Mouse (Mus musculus): ENCODE results near the gene Mpped1. TPM values are rescaled to one million over a fixed set of nuclear protein-coding genes. Genes with fewer than 3 reads are reported as not detected.

Mpped1 gene
- polyA plus RNA-seq, 1 experiment from 2014 or later = 33.4 TPM

DNA sequence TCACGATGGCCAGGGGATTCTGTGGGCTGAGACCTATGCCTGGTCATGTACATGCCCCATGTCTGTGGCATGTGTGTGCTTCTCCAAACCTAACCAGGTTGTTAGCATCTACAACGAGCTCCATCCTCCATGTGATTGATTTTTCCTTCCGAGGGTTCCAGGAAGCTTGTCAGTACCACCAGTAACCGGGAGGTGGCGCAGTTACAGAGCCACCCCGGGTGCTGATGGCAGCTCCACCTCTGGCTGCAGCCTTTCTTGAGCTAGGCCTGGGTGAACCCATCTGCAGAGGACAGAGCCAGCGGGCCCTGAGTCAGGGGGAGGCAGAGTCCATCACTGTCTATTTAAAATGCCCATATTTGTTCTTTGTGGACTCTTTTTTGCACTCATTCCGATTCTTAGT is 77.9 kb downstream of the Mpped1 start:
- Histone ChIP-seq H3K4me1 (no peaks in the 10 kb centered on the region), H3K27ac (no peak overlapping the region), H3K27me3 (ENCODE audit: poor library complexity, severe bottlenecking) (no peaks in the 10 kb centered on the region), H3K36me3 (replicated peaks) (peaks cover 63% of the 10 kb centered on the region), H3K4me3 (no peak overlapping the region), H3K9me3 (no peaks in the 10 kb centered on the region)
- DNase-seq (ENCODE audit: extremely low spot score, low spot score) = peak; percentile 53
- WGBS = 28% methylated on average over 8 of the region's 8 CpGs

DNA sequence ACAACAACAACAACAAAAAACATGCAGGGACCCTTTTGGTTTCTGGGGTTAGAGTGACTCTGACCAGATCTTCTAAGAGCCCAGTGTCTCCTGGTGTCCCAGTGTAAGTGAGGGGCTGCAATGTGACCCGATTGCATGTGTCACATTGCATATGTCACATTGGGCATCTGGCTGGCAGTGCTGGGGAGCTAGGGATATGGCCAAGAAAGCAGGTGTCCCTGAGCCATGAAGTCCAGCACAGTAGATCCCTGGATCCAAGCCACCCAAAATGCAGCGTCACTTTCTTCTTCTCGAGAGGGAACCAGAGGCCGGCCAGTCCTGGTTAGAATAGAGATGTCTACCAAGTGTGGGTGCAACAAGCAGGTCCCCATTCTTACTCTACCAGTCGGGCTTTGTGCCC is 86.4 kb downstream of the Mpped1 start:
- Histone ChIP-seq H3K4me1 (peaks cover 6% of the 10 kb centered on the region), H3K36me3 (replicated peaks) (no peaks in the 10 kb centered on the region), H3K4me3 (no peak overlapping the region), H3K27me3 (ENCODE audit: poor library complexity, severe bottlenecking) (peaks cover 19% of the 10 kb centered on the region), H3K27ac (no peak overlapping the region), H3K9me3 (no peaks in the 10 kb centered on the region)
- no peak for DNase-seq (ENCODE audit: extremely low spot score, low spot score)
- WGBS = 88% methylated on average over 5 of the region's 5 CpGs

DNA sequence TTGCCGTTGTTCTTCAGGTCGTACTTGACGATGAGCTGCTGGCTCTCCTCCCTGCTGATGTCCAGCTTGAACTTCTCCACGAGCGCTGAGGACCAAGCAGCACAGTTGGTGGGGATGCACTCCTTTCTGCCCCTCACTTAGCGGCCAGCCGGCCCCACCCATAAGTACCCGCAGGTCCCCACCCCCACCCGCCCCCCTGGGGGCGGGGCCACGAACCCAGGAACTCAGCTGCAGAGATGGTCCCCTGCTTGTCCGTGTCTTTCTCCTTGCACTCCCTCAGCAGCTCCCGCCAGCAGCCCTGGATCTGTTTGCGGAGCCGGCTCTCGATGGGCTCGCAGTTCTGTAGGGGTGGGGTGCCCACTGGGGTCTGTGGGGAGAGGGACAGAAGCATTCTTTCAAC is 91.7 kb downstream of the Mpped1 start:
- Histone ChIP-seq H3K27me3 (ENCODE audit: poor library complexity, severe bottlenecking) (peaks cover 33% of the 10 kb centered on the region), H3K4me3 (peak overlapping the region; percentile 31), H3K27ac (no peak overlapping the region), H3K9me3 (no peaks in the 10 kb centered on the region), H3K4me1 (peaks cover 17% of the 10 kb centered on the region), H3K36me3 (replicated peaks) (no peaks in the 10 kb centered on the region)
- 8% methylated on average over 17 of the region's 17 CpGs for WGBS
- peak; percentile 20 for DNase-seq (ENCODE audit: extremely low spot score, low spot score)

DNA sequence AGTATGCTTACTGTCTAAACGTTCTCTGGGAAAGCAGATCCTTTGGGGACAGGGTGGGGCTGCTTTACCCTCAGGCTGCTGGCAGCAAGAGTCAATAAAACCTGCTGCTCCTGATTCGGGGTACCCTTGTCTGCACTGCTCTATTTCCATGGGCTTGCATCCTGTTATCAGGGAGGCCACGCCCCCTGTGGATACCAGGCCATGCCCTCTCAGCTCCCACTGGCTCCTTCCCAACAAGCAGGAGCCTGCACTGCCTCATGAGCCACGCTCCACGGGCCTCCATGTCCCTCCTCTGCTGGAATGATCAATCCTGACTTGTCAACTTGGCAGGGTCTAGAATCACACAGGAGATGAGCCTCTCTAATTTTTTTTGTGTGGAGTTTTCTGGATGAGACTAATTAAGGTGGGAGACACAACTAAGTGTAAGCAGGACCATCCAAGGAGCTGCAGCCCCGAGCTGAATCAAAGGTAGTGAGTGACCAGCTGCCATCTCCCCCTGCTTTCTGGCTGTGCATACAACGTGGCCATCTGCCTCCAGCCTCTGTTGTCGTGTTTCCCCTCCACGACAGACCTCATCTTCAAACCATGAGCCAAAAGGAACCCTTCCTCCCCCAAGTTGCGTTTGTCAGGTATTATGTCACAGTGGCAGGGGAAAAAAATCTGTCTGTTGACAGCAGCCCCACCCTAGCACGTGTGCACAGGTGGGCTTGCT is 98.0 kb downstream of the Mpped1 start:
- no peak overlapping the region for H3K4me3 ChIP-seq
- H3K27me3 ChIP-seq (ENCODE audit: poor library complexity, severe bottlenecking) = no peaks in the 10 kb centered on the region
- WGBS = 63% methylated on average over 11 of the region's 11 CpGs
- no peaks in the 10 kb centered on the region for H3K9me3 ChIP-seq
- no peak for DNase-seq (ENCODE audit: extremely low spot score, low spot score)
- H3K36me3 ChIP-seq (replicated peaks) = no peaks in the 10 kb centered on the region
- no peak overlapping the region for H3K27ac ChIP-seq
- H3K4me1 ChIP-seq = peaks cover under 1% of the 10 kb centered on the region

DNA sequence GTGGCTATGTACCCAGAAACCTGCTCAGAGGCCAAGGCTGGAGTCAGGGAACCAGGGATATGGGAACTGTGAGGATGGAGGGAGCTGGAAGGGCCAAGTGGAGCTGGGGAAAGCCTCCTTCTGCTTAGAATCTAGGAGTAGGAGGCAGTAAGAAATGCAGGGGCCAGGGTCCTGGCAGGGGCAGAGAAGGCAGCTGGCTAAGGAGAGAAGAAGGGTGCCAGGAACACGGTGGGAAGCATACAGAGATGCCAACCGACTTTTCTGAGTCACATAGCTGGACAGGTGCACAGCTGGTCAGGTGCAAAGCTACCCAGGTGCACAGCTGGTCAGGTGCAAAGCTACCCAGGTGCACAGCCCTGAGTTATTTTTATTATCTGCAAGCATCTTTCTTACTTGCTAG is 98.6 kb downstream of the Mpped1 start:
- Histone ChIP-seq H3K27me3 (ENCODE audit: poor library complexity, severe bottlenecking) (no peaks in the 10 kb centered on the region), H3K4me1 (no peaks in the 10 kb centered on the region; the same call in 1 of the 2 replicates), H3K4me3 (no peak overlapping the region), H3K36me3 (replicated peaks) (no peaks in the 10 kb centered on the region), H3K27ac (no peak overlapping the region), H3K9me3 (no peaks in the 10 kb centered on the region)
- WGBS = 86% methylated on average over 2 of the region's 2 CpGs
- no peak for DNase-seq (ENCODE audit: extremely low spot score, low spot score)

DNA sequence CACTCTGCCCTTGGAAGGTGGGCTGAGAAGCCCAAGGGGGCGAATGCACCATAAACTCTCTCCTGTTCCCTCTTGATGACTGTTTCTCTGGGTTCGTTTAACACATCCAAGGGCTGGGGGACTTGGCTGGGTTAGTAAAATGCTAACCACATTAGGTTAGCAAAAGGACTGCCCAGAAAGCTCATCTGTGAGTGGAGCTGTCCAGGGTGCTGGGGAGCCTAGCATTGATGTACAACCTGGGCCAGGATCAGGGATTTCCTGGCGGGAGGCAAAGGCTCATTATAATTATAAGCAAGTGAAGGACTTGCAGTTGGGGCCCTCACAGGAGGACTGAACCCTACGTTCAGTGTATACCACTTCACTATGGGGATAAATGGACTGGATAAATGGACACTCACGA is 100.6 kb downstream of the Mpped1 start:
- Histone ChIP-seq H3K9me3 (no peaks in the 10 kb centered on the region), H3K27ac (no peak overlapping the region), H3K36me3 (replicated peaks) (no peaks in the 10 kb centered on the region), H3K4me1 (no peaks in the 10 kb centered on the region; the same call in 1 of the 2 replicates), H3K27me3 (ENCODE audit: poor library complexity, severe bottlenecking) (no peaks in the 10 kb centered on the region), H3K4me3 (no peak overlapping the region)
- WGBS = 32% methylated on average over 5 of the region's 5 CpGs
- peak; percentile 50 for DNase-seq (ENCODE audit: extremely low spot score, low spot score)

DNA sequence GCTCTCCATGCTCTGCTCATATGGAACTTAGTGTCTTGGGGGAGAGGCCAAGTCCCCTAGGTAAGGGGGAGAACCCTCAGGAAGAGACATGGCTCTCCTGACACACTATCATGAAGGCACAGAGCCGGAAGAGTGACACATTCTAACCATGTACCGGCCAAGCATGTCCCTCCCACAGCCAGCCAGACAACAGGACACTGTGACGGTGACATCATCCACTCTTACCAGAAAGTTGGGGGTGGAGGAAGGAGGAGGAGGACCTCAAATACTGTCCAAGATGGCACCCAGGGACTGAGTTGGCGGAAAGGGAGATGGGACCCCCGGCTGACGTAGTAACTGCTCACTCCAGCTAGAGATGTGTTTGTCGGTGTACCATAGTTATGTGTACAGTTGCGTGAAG is 104.6 kb downstream of the Mpped1 start:
- peaks cover 8% of the 10 kb centered on the region; the same call in 1 of the 2 replicates for H3K4me1 ChIP-seq
- DNase-seq (ENCODE audit: extremely low spot score, low spot score) = no peak
- no peaks in the 10 kb centered on the region for H3K36me3 ChIP-seq (replicated peaks)
- no peaks in the 10 kb centered on the region for H3K27me3 ChIP-seq (ENCODE audit: poor library complexity, severe bottlenecking)
- no peak overlapping the region for H3K4me3 ChIP-seq
- WGBS = 92% methylated on average over 8 of the region's 8 CpGs
- H3K27ac ChIP-seq = no peak overlapping the region
- H3K9me3 ChIP-seq = no peaks in the 10 kb centered on the region

DNA sequence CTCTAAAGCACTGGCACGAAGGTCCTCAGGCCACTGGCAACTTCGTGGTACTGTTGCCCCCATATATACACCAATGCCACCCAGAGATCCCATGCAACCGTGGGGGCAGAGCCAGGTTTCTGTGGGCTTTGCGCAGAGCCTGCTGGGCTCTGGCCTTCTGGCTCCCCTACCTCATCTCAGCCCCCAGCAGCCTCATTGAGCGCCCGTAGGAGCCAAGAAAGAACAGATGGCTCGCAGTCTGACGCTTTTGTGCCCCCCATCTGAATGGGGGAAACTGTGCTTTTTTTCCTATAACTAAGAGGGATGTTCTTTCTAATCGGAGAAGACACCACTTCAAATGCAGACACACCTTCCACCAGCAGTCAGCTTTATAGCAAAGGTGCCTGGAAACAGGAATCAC is 105.0 kb downstream of the Mpped1 start:
- 93% methylated on average over 9 of the region's 9 CpGs for WGBS

DNA sequence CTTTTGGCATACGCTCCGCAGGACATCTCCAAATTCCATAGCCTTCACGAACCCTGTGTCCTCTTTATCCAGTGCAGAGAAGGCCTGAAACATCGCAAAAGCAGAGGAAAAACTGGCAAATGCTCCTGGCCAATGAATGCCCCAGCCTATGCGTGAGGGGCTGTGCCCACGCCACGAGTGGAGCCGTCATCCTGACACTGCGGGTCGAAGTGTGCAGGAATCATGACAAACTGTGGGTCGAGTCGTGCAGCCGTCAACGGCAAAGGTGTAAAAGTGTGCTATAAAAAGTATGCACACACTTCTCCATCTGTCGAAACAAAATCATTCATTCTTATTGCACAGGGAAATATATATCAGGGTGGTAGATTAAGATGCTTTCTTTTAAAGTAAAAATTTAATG is 113.6 kb downstream of the Mpped1 start:
- 91% methylated on average over 15 of the region's 15 CpGs for WGBS
- no peak for DNase-seq (ENCODE audit: extremely low spot score, low spot score)
- Histone ChIP-seq H3K27me3 (ENCODE audit: poor library complexity, severe bottlenecking) (peaks cover 4% of the 10 kb centered on the region), H3K4me3 (no peak overlapping the region), H3K36me3 (replicated peaks) (no peaks in the 10 kb centered on the region), H3K4me1 (peaks cover 22% of the 10 kb centered on the region), H3K27ac (no peak overlapping the region), H3K9me3 (no peaks in the 10 kb centered on the region)

More for the DNA sequence above, 105.0 kb downstream of the Mpped1 start:
- DNase-seq (ENCODE audit: extremely low spot score, low spot score) = no peak
- H3K9me3 ChIP-seq = no peaks in the 10 kb centered on the region
- no peaks in the 10 kb centered on the region for H3K27me3 ChIP-seq (ENCODE audit: poor library complexity, severe bottlenecking)
- H3K36me3 ChIP-seq (replicated peaks) = no peaks in the 10 kb centered on the region
- H3K4me1 ChIP-seq = peaks cover 8% of the 10 kb centered on the region; the same call in 1 of the 2 replicates
- no peak overlapping the region for H3K27ac ChIP-seq
- H3K4me3 ChIP-seq = no peak overlapping the region

DNA sequence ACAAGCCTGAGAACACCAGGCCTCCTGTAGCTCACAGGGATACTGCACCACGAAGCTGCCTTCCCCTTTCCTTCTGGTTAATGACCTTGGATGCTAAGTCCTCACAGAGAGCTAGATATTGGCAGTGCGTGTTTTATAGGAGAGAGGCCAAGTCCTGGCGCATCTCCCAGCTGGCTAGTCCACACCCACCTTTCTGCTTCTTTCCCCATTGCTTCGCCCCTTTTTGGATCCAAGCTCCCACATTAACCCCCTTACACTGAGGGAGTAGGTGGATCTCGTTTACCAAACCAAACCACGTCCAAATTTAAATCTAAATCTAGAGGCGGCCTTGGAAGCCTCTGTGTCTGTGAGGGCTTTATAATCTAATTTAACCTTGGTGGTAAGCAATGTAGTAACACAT is 115.0 kb downstream of the Mpped1 start:
- Histone ChIP-seq H3K27me3 (ENCODE audit: poor library complexity, severe bottlenecking) (peaks cover 4% of the 10 kb centered on the region), H3K4me3 (no peak overlapping the region), H3K27ac (no peak overlapping the region), H3K36me3 (replicated peaks) (no peaks in the 10 kb centered on the region), H3K4me1 (peaks cover 22% of the 10 kb centered on the region), H3K9me3 (no peaks in the 10 kb centered on the region)
- no peak for DNase-seq (ENCODE audit: extremely low spot score, low spot score)
- WGBS = 88% methylated on average over 7 of the region's 7 CpGs

DNA sequence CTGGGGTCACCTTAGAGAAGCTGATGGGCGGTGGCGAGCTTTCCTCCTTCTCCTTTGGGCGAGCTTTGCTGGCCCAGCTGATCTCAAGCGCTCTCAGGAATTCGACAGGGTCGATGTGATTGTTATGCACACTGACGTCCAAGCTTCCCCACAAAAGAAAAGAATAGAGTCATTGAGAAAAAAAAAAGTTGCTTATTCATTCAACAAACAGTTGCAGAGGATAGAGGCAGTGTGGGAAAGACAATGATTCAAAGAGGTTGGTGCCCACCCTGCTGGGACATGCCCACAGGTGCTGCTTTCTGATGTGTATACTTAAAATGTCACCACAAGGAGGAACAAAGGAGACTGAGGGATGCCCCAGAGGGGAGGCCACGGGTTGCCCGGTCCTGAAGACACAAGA is 116.7 kb downstream of the Mpped1 start:
- Histone ChIP-seq H3K4me3 (no peak overlapping the region), H3K27me3 (ENCODE audit: poor library complexity, severe bottlenecking) (peaks cover 4% of the 10 kb centered on the region), H3K9me3 (no peaks in the 10 kb centered on the region), H3K27ac (no peak overlapping the region), H3K4me1 (peaks cover 25% of the 10 kb centered on the region), H3K36me3 (replicated peaks) (no peaks in the 10 kb centered on the region)
- DNase-seq (ENCODE audit: extremely low spot score, low spot score) = no peak
- 25% methylated on average over 9 of the region's 9 CpGs for WGBS

DNA sequence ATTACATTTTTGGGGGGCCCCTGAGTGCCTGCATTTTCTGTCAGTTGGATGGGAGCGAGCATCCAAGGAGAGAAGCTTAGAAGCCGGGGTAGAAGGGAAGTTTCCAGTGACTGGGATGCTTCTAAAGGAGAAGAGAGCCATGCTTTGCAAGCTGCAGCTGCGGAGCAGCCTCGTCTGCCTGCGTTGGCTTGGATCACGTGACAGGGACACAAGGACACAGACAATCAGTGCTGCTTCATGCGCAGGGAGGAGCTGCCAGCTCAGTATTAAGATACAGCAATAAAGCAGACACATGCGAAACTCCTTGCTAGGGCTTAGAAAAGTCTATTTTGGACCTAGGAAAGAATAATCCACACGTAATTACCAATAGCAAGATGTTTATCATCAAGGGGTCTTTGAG is 118.0 kb downstream of the Mpped1 start:
- H3K27ac ChIP-seq = no peak overlapping the region
- 62% methylated on average over 9 of the region's 9 CpGs for WGBS
- no peaks in the 10 kb centered on the region for H3K36me3 ChIP-seq (replicated peaks)
- H3K9me3 ChIP-seq = no peaks in the 10 kb centered on the region
- no peak for DNase-seq (ENCODE audit: extremely low spot score, low spot score)
- no peak overlapping the region for H3K4me3 ChIP-seq
- H3K4me1 ChIP-seq = peaks cover 28% of the 10 kb centered on the region
- peaks cover 4% of the 10 kb centered on the region for H3K27me3 ChIP-seq (ENCODE audit: poor library complexity, severe bottlenecking)

DNA sequence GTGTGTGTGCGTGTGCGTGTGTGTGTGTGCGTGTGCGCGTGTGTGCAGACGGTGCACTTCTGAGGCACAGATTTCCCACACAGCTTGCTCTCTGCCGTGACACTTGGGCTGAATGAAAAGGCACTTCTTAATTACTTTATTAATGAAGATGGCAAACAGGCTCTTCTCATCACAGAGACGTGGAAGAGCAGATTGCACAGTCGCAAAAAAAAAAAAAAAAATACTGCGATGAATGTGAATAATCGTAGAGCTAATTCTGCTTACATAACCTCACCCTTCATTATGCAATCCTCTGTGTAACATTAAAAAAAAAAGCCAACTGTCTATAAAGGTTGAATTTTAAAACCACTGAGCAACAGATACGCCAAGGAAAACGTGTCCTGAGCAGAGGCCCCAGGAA is 127.2 kb downstream of the Mpped1 start:
- Histone ChIP-seq H3K27me3 (ENCODE audit: poor library complexity, severe bottlenecking) (no peaks in the 10 kb centered on the region; the same call in 1 of the 2 replicates), H3K27ac (no peak overlapping the region), H3K4me3 (no peak overlapping the region), H3K36me3 (replicated peaks) (no peaks in the 10 kb centered on the region), H3K4me1 (peaks cover 8% of the 10 kb centered on the region; the same call in 1 of the 2 replicates), H3K9me3 (no peaks in the 10 kb centered on the region)
- WGBS = 93% methylated on average over 13 of the region's 13 CpGs
- no peak for DNase-seq (ENCODE audit: extremely low spot score, low spot score)
